ENCODE assay signal across 20 mouse cellular contexts in the genomic region with DNA sequence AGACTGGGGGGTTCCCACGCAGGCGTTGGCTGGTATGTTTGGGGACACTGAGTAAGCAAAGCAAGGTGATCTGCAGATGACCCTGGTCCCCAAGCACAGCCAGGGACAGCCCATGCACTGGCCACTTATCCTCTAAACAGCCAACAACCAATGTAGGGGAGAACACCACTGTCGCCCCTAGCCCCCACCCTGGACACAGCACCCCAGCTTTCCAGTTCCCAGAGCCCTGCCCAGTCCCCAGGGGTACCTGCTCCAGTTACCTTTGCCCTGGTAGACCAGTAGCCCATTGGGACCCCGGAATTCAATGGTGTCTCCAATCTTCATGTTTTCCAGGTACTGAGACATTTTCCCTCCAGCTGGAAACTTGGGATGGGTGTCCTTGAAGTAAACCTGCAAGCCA. TPM values are rescaled to one million over a fixed set of nuclear protein-coding genes. Genes with fewer than 3 reads are reported as not detected.
DNase-seq lines count a peak whose midpoint lies in the region; TF ChIP-seq lines count a peak whose summit lies in the region.
"Had no signal": no experiment of that assay in that cellular context is flagged by ENCODE, and none has a peak within 500 bp of the region (broad histone marks: within the 10 kb centered on the region; RNA-seq: fewer than 3 reads in every experiment).

No protein-coding gene starts in this region.

- H3K9me3 ChIP-seq in E14TG2a.4 (ENCODE audit: low read length) = no peaks in the 10 kb centered on the region
- H3K9me3 ChIP-seq in embryonic facial prominence, embryonic 10.5 days = no peaks in the 10 kb centered on the region
- H3K9me3 ChIP-seq: embryonic facial prominence, embryonic 12.5 days; forebrain, embryonic 12.5 days; G1E; heart, embryonic 10.5 days; intestine, embryonic 15.5 days had no signal

- no peak for TF ChIP-seq POLR2A in liver, adult 2 months (IDR thresholded peaks at IDR 0.05; ENCODE audit: extremely low read depth, insufficient read depth, low read length)

- peak; percentile 92 for DNase-seq in heart, adult 11 months
- DNase-seq in heart, adult 18-20 months = no peak
- DNase-seq in liver, adult 2 months (ENCODE audit: extremely low read depth, low read depth, low spot score) = no peak
- DNase-seq in liver = no peak
- no peak for DNase-seq in embryonic facial prominence, embryonic 10.5 days (ENCODE audit: low spot score)
- no peak for DNase-seq in cerebellum, postnatal 36 days
- DNase-seq: adrenal gland, adult 8-10 months; adrenal gland, postnatal 36 days; cerebellum, postnatal 10 days; embryo, embryonic 11 days; forebrain, postnatal 0 days; gastrocnemius, postnatal 36 days had no signal

- no peak for TF ChIP-seq CTCF in liver, adult 2 months (IDR thresholded peaks at IDR 0.05; ENCODE audit: low read depth, low read length)
- no peak for TF ChIP-seq CTCF in E14TG2a.4 (conservative IDR thresholded peaks at IDR 0.05; ENCODE audit: low read length)

- H3K36me3 ChIP-seq in liver, adult 2 months (ENCODE audit: control insufficient read depth, insufficient read depth, low read length) = peaks cover 25% of the 10 kb centered on the region
- H3K36me3 ChIP-seq in E14TG2a.4 (ENCODE audit: insufficient read depth, low read length) = peaks cover 74% of the 10 kb centered on the region
- H3K36me3 ChIP-seq in embryonic facial prominence, embryonic 10.5 days (replicated peaks) = peaks cover 86% of the 10 kb centered on the region

- H3K27me3 ChIP-seq in liver, adult 2 months (ENCODE audit: control insufficient read depth, insufficient read depth, low read length) = no peaks in the 10 kb centered on the region
- no peaks in the 10 kb centered on the region for H3K27me3 ChIP-seq in E14TG2a.4 (ENCODE audit: insufficient read depth, low read length)
- H3K27me3 ChIP-seq in embryonic facial prominence, embryonic 10.5 days (replicated peaks; ENCODE audit: low read depth, poor library complexity, severe bottlenecking) = no peaks in the 10 kb centered on the region
- H3K27me3 ChIP-seq: CH12.LX; embryonic facial prominence, embryonic 12.5 days; forebrain, embryonic 12.5 days; hindbrain, embryonic 13.5 days; intestine, embryonic 15.5 days had no signal

- WGBS in liver, adult 2 months = 93% methylated on average over 4 of the region's 4 CpGs
- 91% methylated on average over 4 of the region's 4 CpGs for WGBS in embryonic facial prominence, embryonic 10.5 days

- H3K79me2 ChIP-seq in liver, adult 2 months (ENCODE audit: control insufficient read depth, insufficient read depth, low read length) = peaks cover 9% of the 10 kb centered on the region; the same call in 1 of the 2 replicates

- no peak overlapping the region for H3K9ac ChIP-seq in liver, adult 2 months (ENCODE audit: low read depth, low read length)
- H3K9ac ChIP-seq: forebrain, postnatal 0 days; intestine, embryonic 15.5 days had no signal

- H3K27ac ChIP-seq in liver, adult 2 months (replicated peaks; ENCODE audit: insufficient read depth, low read depth, low read length) = peak overlapping the region; percentile 24; the same call in 1 of the 2 replicates
- 0 out of 2 replicates have a peak overlapping the region, but pooled peaks have one; percentile 70 for H3K27ac ChIP-seq in embryonic facial prominence, embryonic 10.5 days (replicated peaks)
- H3K27ac ChIP-seq: embryonic facial prominence, embryonic 12.5 days; heart, embryonic 10.5 days; hindbrain, embryonic 13.5 days; intestine, embryonic 15.5 days had no signal

- no peak overlapping the region for H3K4me3 ChIP-seq in liver, adult 2 months (ENCODE audit: insufficient read depth, low read depth, low read length)
- peak overlapping the region; percentile 41; the same call in 1 of the 2 replicates for H3K4me3 ChIP-seq in E14TG2a.4 (replicated peaks; ENCODE audit: low read length)
- H3K4me3 ChIP-seq in embryonic facial prominence, embryonic 10.5 days = no peak overlapping the region
- H3K4me3 ChIP-seq: embryonic facial prominence, embryonic 12.5 days; forebrain, embryonic 12.5 days; heart, embryonic 10.5 days; hindbrain, embryonic 13.5 days; intestine, embryonic 15.5 days had no signal

- H3K4me1 ChIP-seq in liver, adult 2 months (ENCODE audit: control insufficient read depth, insufficient read depth, low read length) = peaks cover 48% of the 10 kb centered on the region
- peaks cover 79% of the 10 kb centered on the region for H3K4me1 ChIP-seq in E14TG2a.4 (replicated peaks; ENCODE audit: low read depth, low read length)
- peaks cover 25% of the 10 kb centered on the region for H3K4me1 ChIP-seq in embryonic facial prominence, embryonic 10.5 days

RNA-seq across cellular contexts. Expression of a gene that starts 11.4 kb away (rescaled TPM):
- 10 to 100 TPM; 23.1 to 26.2 TPM for total RNA-seq in heart, adult 18-20 months (2021)
- 21.6 and 24.8 TPM in 2 replicates for total RNA-seq in liver, adult 2 months (2014; rRNA removed)
- 25.5 and 34.6 TPM in 2 replicates for polyA plus RNA-seq in liver, adult 2 months (2012; rRNA removed)
- 181 and 182 TPM in 2 replicates for polyA plus RNA-seq in embryonic facial prominence, embryonic 10.5 days (2016; fragmentation: Nextera tagmentation; extraction: Ambion mirVana)

RNA-seq across cellular contexts. Expression of a gene that starts 11.8 kb away (rescaled TPM):
- total RNA-seq in heart, adult 18-20 months (2021) = 10 to 100 TPM; 83.9 to 93.0 TPM
- total RNA-seq in liver, adult 2 months (2014; rRNA removed) = 155 TPM in 2 replicates
- 424 and 500 TPM in 2 replicates for polyA plus RNA-seq in liver, adult 2 months (2012; rRNA removed)
- polyA plus RNA-seq in embryonic facial prominence, embryonic 10.5 days (2016; fragmentation: Nextera tagmentation; extraction: Ambion mirVana) = 194 and 204 TPM in 2 replicates

RNA-seq across cellular contexts. Expression of a gene that starts 38.0 kb away (rescaled TPM):
- 10 to 100 TPM; 28.6 to 37.9 TPM for total RNA-seq in heart, adult 18-20 months (2021)
- total RNA-seq in liver, adult 2 months (2014; rRNA removed) = 9.1 and 19.3 TPM in 2 replicates
- polyA plus RNA-seq in liver, adult 2 months (2012; rRNA removed) = 44.1 and 44.7 TPM in 2 replicates
- 87.2 and 90.4 TPM in 2 replicates for polyA plus RNA-seq in embryonic facial prominence, embryonic 10.5 days (2016; fragmentation: Nextera tagmentation; extraction: Ambion mirVana)
